Mouse (Mus musculus) stomach, postnatal 0 days (tissue): Measurements from ENCODE around the gene Acaca.

Experiments used
- CTCF ChIP-seq: IDR thresholded peaks from 2 replicates; pipeline ENCODE4 v1.5.1; 2016; ENCODE audit warnings: antibody characterized with exemption, low read depth, mild to moderate bottlenecking, moderate library complexity
- EP300 ChIP-seq: optimal IDR thresholded peaks from 2 replicates; pipeline ENCODE3; 2016; ENCODE audit warnings: antibody characterized with exemption

DNA sequence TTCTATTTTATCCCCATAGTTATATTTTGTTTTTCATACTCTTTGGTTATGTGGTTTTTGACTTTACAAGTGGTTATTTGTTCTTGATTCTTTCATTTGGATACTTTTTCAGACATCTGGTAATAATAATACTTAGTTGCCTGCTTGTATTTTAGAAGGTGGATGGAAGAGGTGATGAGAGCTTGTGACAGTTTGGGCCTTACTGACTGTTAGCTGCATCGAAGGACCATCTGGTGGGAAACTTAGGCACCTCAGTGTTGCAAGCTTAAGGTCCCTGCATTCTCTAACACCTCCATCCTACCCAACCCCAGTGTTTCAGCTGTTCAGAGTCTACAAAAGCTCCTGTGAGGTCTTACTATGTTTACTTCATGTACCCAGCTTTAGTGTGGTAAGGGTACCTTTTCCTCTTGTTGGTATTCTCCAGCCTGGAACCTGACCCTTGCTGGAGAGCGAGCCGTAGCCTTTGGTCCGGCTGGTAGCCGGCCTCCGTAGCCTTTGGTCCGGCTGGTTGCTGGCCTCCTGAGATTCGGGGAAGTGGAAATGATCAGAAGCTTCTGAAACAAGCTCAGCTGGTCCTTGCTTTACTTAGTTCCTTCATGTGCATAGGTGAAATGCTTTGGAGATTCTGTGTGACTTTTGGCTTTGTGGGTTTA lies 61.2 kb downstream of the Acaca start:
- no peak for TF ChIP-seq CTCF
- no peak for TF ChIP-seq EP300
